Mouse (Mus musculus): Measurements from ENCODE around the gene Sh3d21. TPM values are rescaled to one million over a fixed set of nuclear protein-coding genes. Genes with fewer than 3 reads are reported as not detected.

Gene Sh3d21
- polyA plus RNA-seq, 1 experiment from 2014 or later: 2.7 TPM

- peaks cover 51% of the 10 kb centered on the region for H3K36me3 ChIP-seq
- no peak overlapping the region for H3K9ac ChIP-seq
- 0 out of 2 replicates have a peak, but pooled peaks cover 6% of the 10 kb centered on the region for H3K9me3 ChIP-seq (replicated peaks)
- H3K4me2 ChIP-seq: no peak overlapping the region
- no peak overlapping the region for H3K27ac ChIP-seq (ENCODE audit: poor library complexity, severe bottlenecking)
- H3K27me3 ChIP-seq (replicated peaks): no peaks in the 10 kb centered on the region
- no peak overlapping the region for H3K4me3 ChIP-seq
- no peak for ATAC-seq (ENCODE audit: insufficient number of reproducible peaks, low FRiP score)
- WGBS: 98% methylated on average over 2 of the region's 2 CpGs
- peaks cover 14% of the 10 kb centered on the region for H3K4me1 ChIP-seq (replicated peaks)
Observed at GRCm38 (mm10) chr4:126120506-126120905, 42.8 kb downstream of the Sh3d21 start.

GRCm38 (mm10) chr4:126120052-126120451 lies 43.2 kb downstream of the Sh3d21 start:
- WGBS: 87% methylated on average over 5 of the region's 5 CpGs
- no peak overlapping the region for H3K4me2 ChIP-seq
- ATAC-seq (ENCODE audit: insufficient number of reproducible peaks, low FRiP score): no peak
- no peak overlapping the region for H3K9ac ChIP-seq
- peaks cover 46% of the 10 kb centered on the region for H3K36me3 ChIP-seq
- H3K9me3 ChIP-seq (replicated peaks): 0 out of 2 replicates have a peak, but pooled peaks cover 6% of the 10 kb centered on the region
- peaks cover 19% of the 10 kb centered on the region for H3K4me1 ChIP-seq (replicated peaks)
- H3K4me3 ChIP-seq: no peak overlapping the region
- no peak overlapping the region for H3K27ac ChIP-seq (ENCODE audit: poor library complexity, severe bottlenecking)
- H3K27me3 ChIP-seq (replicated peaks): no peaks in the 10 kb centered on the region

- H3K9me3 ChIP-seq (replicated peaks): 0 out of 2 replicates have a peak, but pooled peaks cover 6% of the 10 kb centered on the region
- peaks cover 36% of the 10 kb centered on the region for H3K36me3 ChIP-seq
- 84% methylated on average over 1 of the region's 1 CpGs for WGBS
- no peak overlapping the region for H3K4me2 ChIP-seq
- peaks cover 23% of the 10 kb centered on the region for H3K4me1 ChIP-seq (replicated peaks)
- no peak overlapping the region for H3K9ac ChIP-seq
- H3K27me3 ChIP-seq (replicated peaks): no peaks in the 10 kb centered on the region
- H3K27ac ChIP-seq (ENCODE audit: poor library complexity, severe bottlenecking): no peak overlapping the region
- no peak for ATAC-seq (ENCODE audit: insufficient number of reproducible peaks, low FRiP score)
- H3K4me3 ChIP-seq: no peak overlapping the region
Observed at GRCm38 (mm10) chr4:126119051-126119450, 44.2 kb downstream of the Sh3d21 start.

GRCm38 (mm10) chr4:126118651-126119050 lies 44.6 kb downstream of the Sh3d21 start:
- WGBS: 94% methylated on average over 4 of the region's 4 CpGs
- ATAC-seq (ENCODE audit: insufficient number of reproducible peaks, low FRiP score): no peak
- H3K9ac ChIP-seq: no peak overlapping the region

DNA sequence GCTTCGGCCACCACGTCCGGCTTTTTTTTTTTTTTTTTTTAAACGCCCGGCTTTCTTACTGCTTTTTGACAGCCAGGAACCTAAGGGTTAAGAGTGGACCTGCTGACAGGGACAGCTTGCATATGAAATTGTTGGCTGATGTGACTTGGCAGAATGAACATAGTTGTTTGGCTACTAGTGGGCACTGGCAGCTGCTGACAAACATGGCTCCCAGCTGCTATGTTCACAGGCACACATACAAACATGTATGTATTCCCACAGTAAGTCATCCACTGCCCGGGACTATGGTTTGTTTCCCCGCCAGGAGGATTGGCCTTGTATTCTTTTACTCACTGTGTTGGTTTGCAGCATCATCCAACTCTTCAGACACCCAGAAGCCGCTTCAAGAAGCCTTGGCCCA lies 46.2 kb downstream of the Sh3d21 start:
- Histone ChIP-seq H3K4me2 (no peak overlapping the region), H3K27me3 (replicated peaks) (no peaks in the 10 kb centered on the region), H3K4me1 (replicated peaks) (peaks cover 30% of the 10 kb centered on the region), H3K9me3 (replicated peaks) (0 out of 2 replicates have a peak, but pooled peaks cover 6% of the 10 kb centered on the region), H3K9ac (no peak overlapping the region), H3K4me3 (no peak overlapping the region), H3K27ac (ENCODE audit: poor library complexity, severe bottlenecking) (no peak overlapping the region), H3K36me3 (peaks cover 25% of the 10 kb centered on the region)
- 80% methylated on average over 8 of the region's 8 CpGs for WGBS
- ATAC-seq (ENCODE audit: insufficient number of reproducible peaks, low FRiP score): no peak

More at GRCm38 (mm10) chr4:126118651-126119050, 44.6 kb downstream of the Sh3d21 start:
- H3K4me2 ChIP-seq: no peak overlapping the region
- 0 out of 2 replicates have a peak, but pooled peaks cover 6% of the 10 kb centered on the region for H3K9me3 ChIP-seq (replicated peaks)
- peaks cover 25% of the 10 kb centered on the region for H3K4me1 ChIP-seq (replicated peaks)
- H3K36me3 ChIP-seq: peaks cover 33% of the 10 kb centered on the region
- no peak overlapping the region for H3K27ac ChIP-seq (ENCODE audit: poor library complexity, severe bottlenecking)
- H3K4me3 ChIP-seq: no peak overlapping the region
- no peaks in the 10 kb centered on the region for H3K27me3 ChIP-seq (replicated peaks)

DNA sequence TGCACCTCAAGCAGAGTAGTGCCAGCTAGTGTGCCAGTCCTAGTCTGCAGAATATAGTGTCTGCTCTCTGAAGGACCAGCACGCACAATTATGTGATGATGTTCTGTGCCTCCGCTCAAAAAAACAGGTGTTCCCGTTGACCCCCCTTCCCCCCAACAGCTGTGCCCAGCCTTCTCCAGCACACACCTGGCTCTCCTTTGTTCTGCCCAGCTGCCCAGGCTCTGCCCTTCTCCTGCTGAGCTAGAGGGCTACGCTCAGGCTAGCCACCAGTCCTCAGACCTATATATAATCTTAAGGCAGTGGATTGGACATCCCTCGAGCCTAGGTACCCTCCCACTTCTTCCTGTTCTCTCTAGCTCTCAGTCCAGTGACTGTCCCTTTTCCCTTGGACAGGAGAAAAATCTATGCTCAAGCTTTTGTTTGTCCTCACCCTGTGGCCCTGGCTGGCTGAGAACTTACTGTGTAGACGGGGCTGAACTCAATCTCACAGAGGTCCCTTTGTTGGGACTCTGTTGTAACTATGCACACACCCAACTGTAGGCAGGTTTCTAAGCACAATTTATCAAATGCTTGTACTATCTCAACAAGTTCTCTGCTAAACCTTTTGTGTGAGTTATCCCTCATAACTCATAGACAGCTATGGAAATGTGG lies 47.3 kb downstream of the Sh3d21 start:
- H3K27ac ChIP-seq (ENCODE audit: poor library complexity, severe bottlenecking): no peak overlapping the region
- ATAC-seq (ENCODE audit: insufficient number of reproducible peaks, low FRiP score): no peak
- H3K4me1 ChIP-seq (replicated peaks): peaks cover 41% of the 10 kb centered on the region
- H3K4me2 ChIP-seq: no peak overlapping the region
- H3K4me3 ChIP-seq: no peak overlapping the region
- H3K9me3 ChIP-seq (replicated peaks): no peaks in the 10 kb centered on the region
- H3K9ac ChIP-seq: no peak overlapping the region
- peaks cover 16% of the 10 kb centered on the region for H3K36me3 ChIP-seq
- 71% methylated on average over 6 of the region's 6 CpGs for WGBS
- no peaks in the 10 kb centered on the region for H3K27me3 ChIP-seq (replicated peaks)

- Histone ChIP-seq H3K27me3 (replicated peaks) (no peaks in the 10 kb centered on the region), H3K4me3 (no peak overlapping the region), H3K27ac (ENCODE audit: poor library complexity, severe bottlenecking) (no peak overlapping the region), H3K9ac (no peak overlapping the region), H3K4me2 (no peak overlapping the region), H3K4me1 (replicated peaks) (peaks cover 47% of the 10 kb centered on the region), H3K36me3 (peaks cover 13% of the 10 kb centered on the region), H3K9me3 (replicated peaks) (no peaks in the 10 kb centered on the region)
- ATAC-seq (ENCODE audit: insufficient number of reproducible peaks, low FRiP score): no peak
- WGBS: 87% methylated on average over 9 of the region's 9 CpGs
Observed at GRCm38 (mm10) chr4:126115411-126115810, 47.9 kb downstream of the Sh3d21 start.

GRCm38 (mm10) chr4:126113943-126114342 lies 49.3 kb downstream of the Sh3d21 start:
- Histone ChIP-seq H3K27me3 (replicated peaks) (no peaks in the 10 kb centered on the region), H3K4me3 (no peak overlapping the region), H3K4me1 (replicated peaks) (peaks cover 61% of the 10 kb centered on the region), H3K36me3 (peaks cover 10% of the 10 kb centered on the region), H3K4me2 (no peak overlapping the region), H3K9me3 (replicated peaks) (no peaks in the 10 kb centered on the region), H3K9ac (no peak overlapping the region), H3K27ac (ENCODE audit: poor library complexity, severe bottlenecking) (no peak overlapping the region)
- WGBS: 12% methylated on average over 6 of the region's 6 CpGs
- ATAC-seq (ENCODE audit: insufficient number of reproducible peaks, low FRiP score): no peak

DNA sequence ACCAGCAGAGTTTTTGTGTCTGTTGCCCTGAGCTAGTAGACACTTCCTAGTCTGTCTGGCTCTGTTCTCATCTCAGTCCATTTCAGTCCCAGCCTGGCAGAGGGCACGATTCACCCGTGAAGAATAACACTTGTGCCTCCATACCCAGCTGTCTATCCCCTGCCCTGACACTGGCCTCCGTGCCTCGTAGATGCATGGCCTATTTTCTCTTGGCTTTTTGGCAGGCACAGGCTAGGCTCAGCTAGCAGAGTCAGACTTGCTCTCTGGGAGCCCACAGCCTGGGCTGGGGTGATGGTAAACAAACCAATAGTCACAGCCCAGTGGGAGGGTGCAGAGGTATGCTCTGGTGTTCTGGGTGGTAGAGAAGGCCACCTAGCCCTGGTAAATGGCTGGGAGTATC lies 50.0 kb downstream of the Sh3d21 start:
- H3K36me3 ChIP-seq: peaks cover 6% of the 10 kb centered on the region; the same call in 1 of the 2 replicates
- H3K9ac ChIP-seq: no peak overlapping the region
- no peaks in the 10 kb centered on the region for H3K9me3 ChIP-seq (replicated peaks)
- peaks cover 68% of the 10 kb centered on the region for H3K4me1 ChIP-seq (replicated peaks)
- no peak for ATAC-seq (ENCODE audit: insufficient number of reproducible peaks, low FRiP score)
- no peak overlapping the region for H3K4me3 ChIP-seq
- no peak overlapping the region for H3K4me2 ChIP-seq
- WGBS: 82% methylated on average over 4 of the region's 4 CpGs
- no peak overlapping the region for H3K27ac ChIP-seq (ENCODE audit: poor library complexity, severe bottlenecking)
- H3K27me3 ChIP-seq (replicated peaks): no peaks in the 10 kb centered on the region

DNA sequence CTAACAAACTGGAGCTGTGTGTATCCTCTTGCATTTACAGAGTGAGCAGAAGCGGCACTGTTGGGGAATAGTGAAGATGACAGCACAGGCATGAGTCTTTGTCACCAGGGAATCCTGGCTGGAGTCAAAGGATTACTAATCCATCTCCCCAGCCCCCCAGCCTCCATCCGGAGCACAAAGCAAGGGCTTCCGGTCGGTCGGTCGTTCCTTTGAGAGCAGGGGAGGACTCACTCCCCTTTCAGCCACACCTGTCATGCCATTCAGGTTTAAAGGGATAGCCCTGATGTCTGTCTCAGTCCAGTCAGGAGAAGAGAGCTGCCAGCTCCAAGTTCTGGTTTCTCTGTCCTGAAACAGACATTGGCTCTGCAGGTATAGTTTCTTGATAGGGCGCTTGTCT lies 52.1 kb downstream of the Sh3d21 start:
- Histone ChIP-seq H3K9ac (peak overlapping the region; percentile 51), H3K36me3 (no peaks in the 10 kb centered on the region), H3K4me1 (replicated peaks) (peaks cover 85% of the 10 kb centered on the region), H3K27me3 (replicated peaks) (no peaks in the 10 kb centered on the region), H3K4me3 (peak overlapping the region; percentile 7; the same call in 1 of the 2 replicates), H3K27ac (ENCODE audit: poor library complexity, severe bottlenecking) (peak overlapping the region; percentile 94), H3K9me3 (replicated peaks) (no peaks in the 10 kb centered on the region), H3K4me2 (peak overlapping the region; percentile 38)
- 19% methylated on average over 7 of the region's 7 CpGs for WGBS
- ATAC-seq (ENCODE audit: insufficient number of reproducible peaks, low FRiP score): peak; percentile 7; the same call in 1 of the 2 replicates

- 2% methylated on average over 12 of the region's 12 CpGs for WGBS
- peak overlapping the region; percentile 7; the same call in 1 of the 2 replicates for H3K4me3 ChIP-seq
- no peaks in the 10 kb centered on the region for H3K27me3 ChIP-seq (replicated peaks)
- H3K4me2 ChIP-seq: peak overlapping the region; percentile 38
- H3K36me3 ChIP-seq: no peaks in the 10 kb centered on the region
- ATAC-seq (ENCODE audit: insufficient number of reproducible peaks, low FRiP score): peak; percentile 78
- peaks cover 85% of the 10 kb centered on the region for H3K4me1 ChIP-seq (replicated peaks)
- no peaks in the 10 kb centered on the region for H3K9me3 ChIP-seq (replicated peaks)
- H3K9ac ChIP-seq: peak overlapping the region; percentile 53
- peak overlapping the region; percentile 94 for H3K27ac ChIP-seq (ENCODE audit: poor library complexity, severe bottlenecking)
Observed at GRCm38 (mm10) chr4:126110374-126111152, 52.7 kb downstream of the Sh3d21 start.
